Mouse (Mus musculus) central nervous system, embryonic 14 days (tissue): ENCODE results near the gene Adam1b. TPM values are rescaled to one million over a fixed set of nuclear protein-coding genes. Genes with fewer than 3 reads are reported as not detected.

Experiments used
- polyA plus RNA-seq: library from polyadenylated mRNA; depleted of rRNA; stranded (reverse); fragments of >200 nt; gene quantifications from 2 replicates; pipeline ENCODE4 v1.2.3, GENCODE M21; 2012; rRNA removed

The Adam1b gene
- not detected in 2 replicates for polyA plus RNA-seq

GRCm38 (mm10) chr5:121503231-121503630 lies at the start of gene Adam1b:
Gene Adam1b (minus strand): TSS chr5:121503435.

GRCm38 (mm10) chr5:121545793-121546529 lies 42.7 kb upstream of the Adam1b start, which contains the start of gene Mapkapk5:
Gene Mapkapk5 (minus strand): TSS chr5:121545905.

DNA sequence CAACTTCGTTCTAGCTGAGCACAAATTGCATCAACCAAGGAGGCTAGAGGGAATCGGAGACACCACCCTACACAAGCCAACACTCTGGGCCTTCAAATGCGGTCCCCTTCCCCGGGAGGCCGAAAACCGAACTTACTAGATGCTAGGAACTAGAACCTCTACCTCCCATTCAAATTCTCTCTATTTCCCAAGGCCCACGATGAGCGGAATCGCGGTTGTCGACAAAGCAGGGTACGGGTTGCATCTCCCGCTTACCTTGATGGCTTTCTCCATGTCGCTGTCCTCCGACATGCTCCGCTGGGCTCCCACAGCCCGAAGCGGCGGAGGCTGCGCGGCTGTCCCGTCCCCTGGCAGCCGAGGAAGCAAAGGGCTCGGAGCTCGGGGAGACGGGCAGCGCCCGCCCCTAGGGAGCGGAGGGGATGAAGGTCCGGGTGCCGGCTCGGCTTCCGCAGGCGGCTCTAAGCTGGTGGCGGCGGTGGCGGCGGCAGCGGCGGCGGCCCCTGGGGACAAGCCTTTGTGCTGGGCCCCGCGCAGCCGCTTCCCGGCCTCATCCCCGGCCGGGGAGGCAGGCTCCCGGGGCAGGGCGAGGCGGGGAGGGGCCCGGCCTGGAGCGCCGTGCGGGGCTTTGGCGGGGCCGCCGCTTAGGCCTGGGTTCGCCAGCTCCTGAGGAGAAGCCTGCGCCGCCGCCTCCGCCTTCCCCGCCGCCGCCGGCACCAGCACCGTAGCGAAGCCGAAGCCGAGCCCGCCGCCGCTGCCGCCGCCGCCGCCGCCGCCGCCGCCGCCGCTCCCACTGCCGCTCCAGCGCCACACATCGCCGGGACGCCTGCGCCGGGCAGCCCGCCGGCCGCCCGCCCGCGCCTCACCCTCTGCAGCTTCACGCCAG lies 41.9 kb upstream of the Adam1b start, which contains the start of the genes Adam1a and Gm42878:
TSS of gene Adam1a (minus strand) at position 573 of the 883 bp plus-strand sequence.
TSS of gene Gm42878 (minus strand) at position 573 of the 883 bp plus-strand sequence.

GRCm38 (mm10) chr5:121452026-121452869 lies 51.0 kb downstream of the Adam1b start, which contains the start of gene Erp29:
Gene Erp29 (minus strand): TSS chr5:121452506.

GRCm38 (mm10) chr5:121451644-121452025 lies 51.6 kb downstream of the Adam1b start, which contains the start of gene Tmem116:
Gene Tmem116 (plus strand): TSS chr5:121451893.

Other genes starting within 250 kb of the Adam1b start
- gene Trafd1, start 117.8 kb downstream of the Adam1b start, polyA plus RNA-seq: 167 and 181 TPM in 2 replicates
- 25.9 and 28.1 TPM in 2 replicates for gene Naa25, start 105.5 kb downstream of the Adam1b start, polyA plus RNA-seq
- gene Tmem116, start 51.5 kb downstream of the Adam1b start, polyA plus RNA-seq: 1.0 and 1.5 TPM in 2 replicates
- 135 and 148 TPM in 2 replicates for gene Erp29, start 50.9 kb downstream of the Adam1b start, polyA plus RNA-seq
- gene Adam1a, start 42.0 kb upstream of the Adam1b start, polyA plus RNA-seq: 33.9 and 34.1 TPM in 2 replicates
- gene Gm42878, start 42.0 kb upstream of the Adam1b start, polyA plus RNA-seq: 0.28 and 0.39 TPM in 2 replicates
- gene Mapkapk5, start 42.5 kb upstream of the Adam1b start, polyA plus RNA-seq: 129 and 142 TPM in 2 replicates
- gene Aldh2, start 90.4 kb upstream of the Adam1b start, polyA plus RNA-seq: 127 and 168 TPM in 2 replicates
- 1.7 and 2.5 TPM in 2 replicates for gene Acad12, start 115.5 kb upstream of the Adam1b start, polyA plus RNA-seq
- gene Acad10, start 157.1 kb upstream of the Adam1b start, polyA plus RNA-seq: 1.8 and 2.1 TPM in 2 replicates
- gene Brap, start 157.1 kb upstream of the Adam1b start, polyA plus RNA-seq: 34.7 and 37.6 TPM in 2 replicates
- 150 and 171 TPM in 2 replicates for gene Atxn2, start 207.9 kb upstream of the Adam1b start, polyA plus RNA-seq